Mouse (Mus musculus) embryonic facial prominence, embryonic 14.5 days (tissue): ENCODE measurements at regions not wholly inside any gene's neighbourhood (a gene's known extent, or its start where the extent isn't known, plus 50 kb on each side); places are given as distances from the start of the nearest gene placed in this dataset.
A peak's percentile ranks its signal among the peaks of the same experiment; 100 is the strongest.

ENCODE experiments used
- ATAC-seq: fragments of 200-750 bp; cut with Nextera tagmentation; 2 replicates; pipeline ENCODE4 v1.8.0; 2017; ENCODE audit warnings: low read depth, moderate number of reproducible peaks, moderate TSS enrichment
- DNase-seq: peaks from one replicate; pipeline ENCODE4 v3.0.0-alpha.2; 2015; ENCODE audit warnings: low spot score
- H3K27ac ChIP-seq: fragments of 300-500 bp; sonication (generic); replicated peaks from 2 replicates; pipeline ENCODE4 v1.5.1; 2014; ENCODE audit warnings: low read depth, mild to moderate bottlenecking, low read length, moderate library complexity
- H3K27me3 ChIP-seq: fragments of 300-500 bp; sonication (generic); replicated peaks from 2 replicates; pipeline ENCODE4 v1.6.1; 2014; ENCODE audit warnings: low read length; ENCODE audit not compliant: control insufficient read depth, insufficient read depth
- H3K36me3 ChIP-seq: fragments of 300-500 bp; sonication (generic); 2 replicates; pipeline ENCODE4 v1.6.1; 2014; ENCODE audit warnings: low read length, mixed read lengths; ENCODE audit not compliant: control insufficient read depth, insufficient read depth
- H3K4me1 ChIP-seq: fragments of 300-500 bp; sonication (generic); 2 replicates; pipeline ENCODE4 v1.6.1; 2014; ENCODE audit warnings: antibody characterized with exemption, low read length; ENCODE audit not compliant: control insufficient read depth, insufficient read depth
- H3K4me2 ChIP-seq: fragments of 300-500 bp; sonication (generic); 2 replicates; pipeline ENCODE4 v1.6.1; 2014; ENCODE audit warnings: low read depth, mild to moderate bottlenecking, low read length, moderate library complexity, mixed read lengths
- H3K4me3 ChIP-seq: fragments of 300-500 bp; sonication (generic); 2 replicates; pipeline ENCODE4 v1.5.1; 2014; ENCODE audit warnings: low read depth, mild to moderate bottlenecking, low read length
- H3K9ac ChIP-seq: fragments of 300-500 bp; sonication (generic); 2 replicates; pipeline ENCODE4 v1.6.1; 2014; ENCODE audit warnings: low read depth, mild to moderate bottlenecking, low read length, moderate library complexity, mixed read lengths
- H3K9me3 ChIP-seq: fragments of 300-500 bp; sonication (generic); 2 replicates; pipeline ENCODE4 v1.6.1; 2016; ENCODE audit warnings: low read length; ENCODE audit not compliant: control insufficient read depth
- WGBS: fragments of 180-500 bp; shearing (Covaris S2); extraction: QIAGEN DNeasy Blood & Tissue Kit; methylation state at CpG from one replicate; pipeline ENCODE4 v1.1.7; 2014; 5-methylcytosine and 5-hydroxymethylcytosine counted together

DNA sequence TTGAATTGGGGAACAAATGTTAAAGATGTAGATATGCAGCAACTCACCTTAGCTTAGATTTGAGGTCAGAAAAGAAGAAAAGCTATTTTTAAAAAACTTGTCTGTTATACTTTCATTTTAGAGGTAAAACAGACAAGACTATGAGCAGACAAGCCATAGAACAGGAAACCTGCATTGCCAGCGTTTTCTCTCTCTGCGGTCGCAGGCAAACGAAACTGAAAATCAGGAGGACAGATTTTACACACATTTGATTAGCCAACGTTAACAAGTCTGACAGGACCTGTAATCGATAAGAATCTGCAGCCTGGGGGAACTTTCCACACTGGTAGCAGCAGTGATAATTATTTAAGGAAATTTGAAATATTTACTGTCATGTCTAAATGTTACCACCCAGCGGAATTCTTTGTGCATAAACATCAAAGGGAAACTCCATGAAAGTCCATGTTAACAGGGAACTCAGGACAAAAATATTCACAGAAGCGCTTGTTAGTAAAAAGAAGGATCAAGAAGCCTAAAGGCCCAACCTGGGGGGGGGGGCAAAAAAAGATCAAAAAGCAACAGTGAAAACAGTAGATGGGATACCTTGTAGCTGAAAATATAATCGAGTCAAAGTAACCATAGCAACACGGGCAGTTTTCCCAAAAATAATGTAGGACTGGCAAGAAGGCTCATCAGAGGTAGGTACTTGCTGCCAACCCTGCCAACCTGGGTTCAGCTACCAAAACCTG is 142.5 kb upstream of the Jmjd1c start:
- Histone ChIP-seq H3K4me3 (no peak overlapping the region), H3K9me3 (no peaks in the 10 kb centered on the region), H3K27me3 (no peaks in the 10 kb centered on the region), H3K27ac (no peak overlapping the region), H3K9ac (no peak overlapping the region), H3K4me1 (peaks cover 8% of the 10 kb centered on the region; the same call in 1 of the 2 replicates), H3K4me2 (no peak overlapping the region), H3K36me3 (no peaks in the 10 kb centered on the region)
- 52% methylated on average over 10 of the region's 10 CpGs for WGBS
- peak; percentile 24 for DNase-seq
- ATAC-seq = no peak

DNA sequence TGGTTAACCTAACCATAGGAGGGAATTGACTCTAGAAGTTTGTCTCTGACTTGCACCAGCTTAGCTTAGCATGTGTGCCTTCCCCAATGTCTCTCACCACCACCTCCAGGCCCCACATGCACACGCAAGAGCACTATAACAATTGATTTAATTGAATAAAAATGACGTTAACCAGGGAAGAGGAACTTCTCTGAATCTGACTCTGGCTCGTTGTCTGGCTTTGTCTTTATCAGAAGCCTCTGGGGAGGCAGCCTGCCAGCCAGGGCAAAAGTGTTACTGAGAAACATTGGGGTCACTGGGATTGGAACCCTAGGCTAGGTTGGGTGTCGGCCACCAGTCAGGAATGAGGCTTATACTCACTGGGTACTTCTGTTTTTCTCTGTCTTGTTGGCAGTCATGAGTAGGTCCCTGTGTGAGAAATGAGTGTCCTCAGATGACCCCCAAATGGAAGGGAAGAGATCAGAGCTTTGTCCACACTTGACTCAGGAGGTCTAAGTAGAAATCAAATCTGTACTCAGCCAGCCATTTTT is 141.9 kb upstream of the Jmjd1c start:
- Histone ChIP-seq H3K9me3 (no peaks in the 10 kb centered on the region), H3K27ac (no peak overlapping the region), H3K4me3 (no peak overlapping the region), H3K36me3 (no peaks in the 10 kb centered on the region), H3K27me3 (no peaks in the 10 kb centered on the region), H3K9ac (no peak overlapping the region), H3K4me1 (peaks cover 8% of the 10 kb centered on the region; the same call in 1 of the 2 replicates), H3K4me2 (no peak overlapping the region)
- DNase-seq = no peak
- no peak for ATAC-seq
- WGBS = 58% methylated on average over 4 of the region's 4 CpGs

DNA sequence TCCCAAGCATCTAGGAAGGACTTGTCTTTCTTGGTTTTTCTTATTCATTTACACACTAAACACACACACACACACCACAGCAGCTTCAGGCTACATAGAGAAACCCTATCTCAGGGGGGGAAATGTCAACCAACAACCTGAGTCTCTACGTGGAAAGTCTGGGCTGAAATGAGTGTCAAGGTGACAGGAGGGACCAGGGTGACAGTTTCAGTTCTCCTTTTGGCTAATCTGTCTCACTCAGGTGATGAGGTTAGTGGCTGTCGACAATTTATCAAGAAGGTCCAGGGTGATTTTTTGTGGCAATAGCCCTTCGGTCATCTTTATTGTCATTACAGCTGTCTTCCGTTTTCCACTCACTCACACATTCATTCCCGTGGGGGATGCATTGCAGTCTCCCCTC is 140.5 kb upstream of the Jmjd1c start:
- Histone ChIP-seq H3K4me2 (no peak overlapping the region), H3K9me3 (no peaks in the 10 kb centered on the region), H3K4me3 (no peak overlapping the region), H3K9ac (no peak overlapping the region), H3K36me3 (no peaks in the 10 kb centered on the region), H3K27me3 (no peaks in the 10 kb centered on the region), H3K4me1 (peaks cover 8% of the 10 kb centered on the region; the same call in 1 of the 2 replicates), H3K27ac (no peak overlapping the region)
- WGBS = 50% methylated on average over 5 of the region's 5 CpGs
- ATAC-seq (no peak), DNase-seq (no peak)

DNA sequence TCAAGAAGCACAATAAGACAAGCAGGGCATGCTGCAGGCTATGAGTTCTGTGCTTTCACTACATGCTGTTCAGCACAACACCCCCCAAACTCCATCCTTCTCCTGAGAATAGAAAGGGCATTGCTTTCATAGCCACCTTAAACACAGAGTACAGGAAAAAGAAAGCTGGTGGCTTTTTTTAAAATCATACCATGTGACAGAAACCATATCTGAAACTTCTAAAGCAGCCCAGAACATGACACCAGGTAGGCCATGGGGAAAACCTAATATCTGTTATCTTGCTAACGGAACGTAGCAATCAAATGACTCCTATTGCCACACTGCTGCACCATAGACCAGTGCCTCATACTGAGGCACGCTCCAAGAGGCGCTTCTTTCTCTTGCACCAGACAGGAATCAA is 139.3 kb upstream of the Jmjd1c start:
- no peak for DNase-seq
- WGBS = 89% methylated on average over 4 of the region's 4 CpGs
- H3K4me1 ChIP-seq = peaks cover 8% of the 10 kb centered on the region; the same call in 1 of the 2 replicates

DNA sequence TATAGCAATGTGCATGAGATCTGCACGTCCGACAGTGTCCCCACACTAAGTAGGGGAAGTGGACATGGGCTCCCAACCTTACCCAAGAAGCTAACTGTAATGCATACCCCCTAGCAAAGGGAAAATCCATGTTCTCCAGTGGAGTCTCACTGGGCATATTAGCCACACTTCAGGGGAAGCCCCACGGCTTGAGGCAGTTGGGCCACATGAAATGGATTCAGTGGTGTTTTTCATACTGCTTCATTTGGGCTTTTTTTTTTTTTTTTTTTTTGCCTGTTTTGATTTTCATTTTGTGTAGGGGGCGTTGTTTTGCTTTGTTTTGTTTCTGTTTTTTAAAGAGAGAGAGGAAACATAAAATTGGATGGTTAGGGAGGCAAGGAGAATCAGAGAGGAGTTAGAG is 138.6 kb upstream of the Jmjd1c start:
- ATAC-seq = no peak
- H3K4me1 ChIP-seq = peaks cover 8% of the 10 kb centered on the region; the same call in 1 of the 2 replicates
- 75% methylated on average over 4 of the region's 4 CpGs for WGBS
- H3K9me3 ChIP-seq = no peaks in the 10 kb centered on the region
- no peak overlapping the region for H3K9ac ChIP-seq
- H3K4me2 ChIP-seq = no peak overlapping the region
- no peaks in the 10 kb centered on the region for H3K36me3 ChIP-seq
- DNase-seq = no peak
- H3K27ac ChIP-seq = no peak overlapping the region
- H3K4me3 ChIP-seq = no peak overlapping the region
- no peaks in the 10 kb centered on the region for H3K27me3 ChIP-seq

More for the DNA sequence above, 139.3 kb upstream of the Jmjd1c start:
- Histone ChIP-seq H3K9ac (no peak overlapping the region), H3K4me2 (no peak overlapping the region), H3K36me3 (no peaks in the 10 kb centered on the region), H3K27ac (no peak overlapping the region), H3K27me3 (no peaks in the 10 kb centered on the region), H3K9me3 (no peaks in the 10 kb centered on the region), H3K4me3 (no peak overlapping the region)
- no peak for ATAC-seq
